Mouse (Mus musculus): ENCODE data around the gene Lbhd1. TPM values are rescaled to one million over a fixed set of nuclear protein-coding genes. Genes with fewer than 3 reads are reported as not detected.

The Lbhd1 gene
- polyA plus RNA-seq, 2 experiments: 6.0 to 70.0 TPM

- Histone ChIP-seq H3K9me3 (ENCODE audit: control insufficient read depth, low read length) (no peaks in the 10 kb centered on the region), H3K9ac (ENCODE audit: low read depth, low read length, severe bottlenecking) (no peak overlapping the region), H3K4me3 (replicated peaks; ENCODE audit: low read length) (no peak overlapping the region), H3K27ac (replicated peaks; ENCODE audit: low read depth, low read length) (no peak overlapping the region), H3K4me2 (replicated peaks; ENCODE audit: low read depth, low read length, severe bottlenecking) (no peak overlapping the region), H3K27me3 (ENCODE audit: control insufficient read depth, insufficient read depth, low read length) (no peaks in the 10 kb centered on the region), H3K36me3 (ENCODE audit: control insufficient read depth, insufficient read depth, low read length) (peaks cover 98% of the 10 kb centered on the region), H3K4me1 (ENCODE audit: control insufficient read depth, insufficient read depth, low read length) (no peaks in the 10 kb centered on the region)
- 95% methylated on average over 5 of the region's 5 CpGs for WGBS
- no peak for ATAC-seq (ENCODE audit: low FRiP score, low read depth)
- TF ChIP-seq POLR2A (IDR thresholded peaks at IDR 0.05; ENCODE audit: borderline replicate concordance, extremely low read depth, insufficient read depth, insufficient read length): no peak
- DNase-seq (ENCODE audit: low spot score): no peak
Observed at GRCm38 (mm10) chr19:8911810-8912209, 28.3 kb downstream of the Lbhd1 start.

GRCm38 (mm10) chr19:8914212-8914611, 30.7 kb downstream of the Lbhd1 start:
- Histone ChIP-seq H3K4me3 (replicated peaks; ENCODE audit: low read length) (no peak overlapping the region), H3K27ac (replicated peaks; ENCODE audit: low read depth, low read length) (no peak overlapping the region), H3K27me3 (ENCODE audit: control insufficient read depth, insufficient read depth, low read length) (no peaks in the 10 kb centered on the region), H3K9ac (ENCODE audit: low read depth, low read length, severe bottlenecking) (no peak overlapping the region), H3K4me2 (replicated peaks; ENCODE audit: low read depth, low read length, severe bottlenecking) (no peak overlapping the region), H3K4me1 (ENCODE audit: control insufficient read depth, insufficient read depth, low read length) (no peaks in the 10 kb centered on the region), H3K9me3 (ENCODE audit: control insufficient read depth, low read length) (no peaks in the 10 kb centered on the region), H3K36me3 (ENCODE audit: control insufficient read depth, insufficient read depth, low read length) (peaks cover 83% of the 10 kb centered on the region)
- WGBS: 93% methylated on average over 3 of the region's 3 CpGs
- no peak for TF ChIP-seq POLR2A (IDR thresholded peaks at IDR 0.05; ENCODE audit: borderline replicate concordance, extremely low read depth, insufficient read depth, insufficient read length)
- DNase-seq (ENCODE audit: low spot score) (no peak), ATAC-seq (ENCODE audit: low FRiP score, low read depth) (no peak)

DNA sequence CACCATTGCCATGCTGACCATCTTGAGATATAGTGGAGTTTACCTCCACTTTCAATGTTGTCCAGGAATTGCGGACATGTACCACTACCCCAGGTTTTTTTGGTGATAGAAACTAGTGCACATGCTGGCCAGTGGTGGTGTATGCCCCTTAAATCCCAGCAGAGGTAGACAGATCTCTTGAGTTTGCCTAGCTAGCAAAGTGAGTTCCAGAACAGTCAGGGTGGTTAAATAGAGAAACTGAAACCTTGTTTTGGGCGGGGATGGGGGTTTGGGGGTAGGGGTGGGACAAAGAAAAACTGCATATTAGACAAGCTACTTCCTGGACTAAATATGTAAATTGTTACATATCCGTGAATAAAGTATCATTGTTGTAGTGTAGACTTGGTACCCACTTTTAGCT, 35.5 kb downstream of the Lbhd1 start:
- ATAC-seq (ENCODE audit: low FRiP score, low read depth): no peak

DNA sequence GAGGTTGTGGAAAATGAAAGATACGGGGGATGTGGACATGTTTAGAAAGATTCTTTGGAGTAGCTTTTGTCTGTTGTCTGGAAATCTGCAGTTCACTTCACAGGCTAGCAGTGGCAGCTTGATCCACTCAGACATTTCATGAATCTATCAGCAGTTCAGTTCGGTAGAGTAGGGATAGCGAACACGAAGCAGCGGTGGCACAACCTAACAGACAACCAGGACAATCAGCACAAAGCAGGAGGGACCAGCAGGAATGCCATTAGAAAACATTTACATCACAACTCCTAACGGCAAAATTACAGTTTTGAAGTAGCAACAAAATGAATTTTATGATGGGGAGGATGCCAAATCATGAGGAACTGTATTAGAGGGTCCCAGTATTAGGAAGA, 36.1 kb downstream of the Lbhd1 start:
- Histone ChIP-seq H3K27me3 (ENCODE audit: control insufficient read depth, insufficient read depth, low read length) (no peaks in the 10 kb centered on the region), H3K36me3 (ENCODE audit: control insufficient read depth, insufficient read depth, low read length) (peaks cover 32% of the 10 kb centered on the region), H3K27ac (replicated peaks; ENCODE audit: low read depth, low read length) (peak overlapping the region; percentile 86), H3K9me3 (ENCODE audit: control insufficient read depth, low read length) (no peaks in the 10 kb centered on the region), H3K4me2 (replicated peaks; ENCODE audit: low read depth, low read length, severe bottlenecking) (peak overlapping the region; percentile 91), H3K4me3 (replicated peaks; ENCODE audit: low read length) (peak overlapping the region; percentile 79), H3K4me1 (ENCODE audit: control insufficient read depth, insufficient read depth, low read length) (peaks cover 13% of the 10 kb centered on the region), H3K9ac (ENCODE audit: low read depth, low read length, severe bottlenecking) (peak overlapping the region; percentile 77; the same call in 1 of the 2 replicates)
- 72% methylated on average over 6 of the region's 6 CpGs for whole genome bisulfite sequencing
- DNase-seq (ENCODE audit: low spot score) (no peak), ATAC-seq (ENCODE audit: low FRiP score, low read depth) (no peak)
- no peak for TF ChIP-seq POLR2A (IDR thresholded peaks at IDR 0.05; ENCODE audit: borderline replicate concordance, extremely low read depth, insufficient read depth, insufficient read length)

More for the DNA sequence above, 35.5 kb downstream of the Lbhd1 start:
- no peak for TF ChIP-seq POLR2A (IDR thresholded peaks at IDR 0.05; ENCODE audit: borderline replicate concordance, extremely low read depth, insufficient read depth, insufficient read length)
- Histone ChIP-seq H3K27me3 (ENCODE audit: control insufficient read depth, insufficient read depth, low read length) (no peaks in the 10 kb centered on the region), H3K36me3 (ENCODE audit: control insufficient read depth, insufficient read depth, low read length) (peaks cover 39% of the 10 kb centered on the region), H3K4me3 (replicated peaks; ENCODE audit: low read length) (no peak overlapping the region), H3K27ac (replicated peaks; ENCODE audit: low read depth, low read length) (no peak overlapping the region), H3K4me2 (replicated peaks; ENCODE audit: low read depth, low read length, severe bottlenecking) (no peak overlapping the region), H3K4me1 (ENCODE audit: control insufficient read depth, insufficient read depth, low read length) (peaks cover 13% of the 10 kb centered on the region), H3K9me3 (ENCODE audit: control insufficient read depth, low read length) (no peaks in the 10 kb centered on the region), H3K9ac (ENCODE audit: low read depth, low read length, severe bottlenecking) (no peak overlapping the region)
- DNase-seq (ENCODE audit: low spot score): no peak
- WGBS: 91% methylated on average over 3 of the region's 3 CpGs

DNA sequence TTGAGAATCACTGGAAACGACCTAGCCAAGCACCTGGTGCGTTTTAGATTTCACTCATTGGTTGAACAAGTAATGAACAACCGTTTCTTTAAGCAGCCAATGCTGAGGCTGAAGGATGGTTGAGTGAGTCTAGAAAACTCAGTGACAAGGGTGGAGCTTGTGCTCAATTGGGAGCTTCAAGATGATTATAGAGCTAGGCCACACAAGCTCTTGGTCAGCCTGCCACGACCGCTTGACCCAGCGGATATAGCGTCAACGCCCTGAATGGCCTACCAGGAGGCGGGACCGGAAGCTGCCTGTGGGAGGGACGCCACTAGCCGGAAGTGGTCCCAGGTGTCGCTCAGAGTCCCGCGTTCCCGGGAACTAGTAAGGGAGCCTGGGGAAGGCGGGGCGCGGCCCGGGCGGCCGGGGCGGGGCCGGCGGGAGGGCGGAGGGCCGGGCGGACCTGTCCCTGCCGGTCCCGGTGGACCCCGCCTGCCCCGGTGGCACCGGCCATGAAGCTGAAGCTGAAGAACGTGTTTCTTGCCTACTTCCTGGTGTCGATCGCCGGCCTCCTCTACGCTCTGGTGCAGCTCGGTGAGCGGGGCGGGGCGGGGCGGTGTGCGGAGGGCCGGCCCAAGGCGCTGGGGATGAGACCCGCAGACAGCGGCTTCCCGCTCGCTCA, 36.7 kb downstream of the Lbhd1 start, which contains the start of gene B3gat3:
Gene B3gat3 (plus strand): TSS at position 302 of the 664 bp plus-strand sequence.
- peak within 1 kb of the TSS; percentile 77 for H3K9ac ChIP-seq (ENCODE audit: low read depth, low read length, severe bottlenecking)
- H3K4me3 ChIP-seq (replicated peaks; ENCODE audit: low read length): peak within 1 kb of the TSS; percentile 79
- peak within 1 kb of the TSS; percentile 86 for H3K27ac ChIP-seq (replicated peaks; ENCODE audit: low read depth, low read length)
- 4% methylated on average over 30 of the region's 50 CpGs for WGBS
- no peaks in the 10 kb centered on the region for H3K27me3 ChIP-seq (ENCODE audit: control insufficient read depth, insufficient read depth, low read length)
- TF ChIP-seq POLR2A (IDR thresholded peaks at IDR 0.05; ENCODE audit: borderline replicate concordance, extremely low read depth, insufficient read depth, insufficient read length): peak; percentile 57; the same call in 1 of the 2 replicates
- peak; percentile 93 for DNase-seq (ENCODE audit: low spot score)
- H3K4me2 ChIP-seq (replicated peaks; ENCODE audit: low read depth, low read length, severe bottlenecking): peak within 1 kb of the TSS; percentile 91
- no peaks in the 10 kb centered on the region for H3K9me3 ChIP-seq (ENCODE audit: control insufficient read depth, low read length)
- peaks cover 29% of the 10 kb centered on the region for H3K36me3 ChIP-seq (ENCODE audit: control insufficient read depth, insufficient read depth, low read length)
- H3K4me1 ChIP-seq (ENCODE audit: control insufficient read depth, insufficient read depth, low read length): peaks cover 13% of the 10 kb centered on the region
- peak; percentile 97 for ATAC-seq (ENCODE audit: low FRiP score, low read depth)

Data from limb, embryonic 14.5 days (tissue).